Mouse (Mus musculus) liver, embryonic 14.5 days (tissue): ENCODE measurements around the gene Caps2. TPM values are rescaled to one million over a fixed set of nuclear protein-coding genes. Genes with fewer than 3 reads are reported as not detected.
"Not testable (repeated sequence)": the region's sequence is repeated elsewhere in the genome, so short reads cannot be mapped to it uniquely, and the experiment has no call there.

Source experiments
- ATAC-seq: fragments of 200-750 bp; cut with Nextera tagmentation; 2 replicates; pipeline ENCODE4 v1.8.0; 2017; ENCODE audit warnings: moderate number of reproducible peaks, mild to moderate bottlenecking, moderate library complexity; ENCODE audit not compliant: insufficient read depth
- DNase-seq, 3 experiments: peaks; one replicate each; pipeline ENCODE4 v3.0.0-alpha.2; 2012 to 2013; ENCODE audit warnings: low read depth in 3 of 3, low spot score in 3 of 3
- H3K27ac ChIP-seq: fragments of 300-500 bp; sonication (generic); 2 replicates; pipeline ENCODE4 v1.5.1; 2014; ENCODE audit warnings: moderate library complexity, mild to moderate bottlenecking, control low read depth, inconsistent platforms
- H3K27me3 ChIP-seq: fragments of 300-500 bp; sonication (generic); 2 replicates; pipeline ENCODE4 v1.6.1; 2014; ENCODE audit warnings: mild to moderate bottlenecking, low read length, moderate library complexity; ENCODE audit not compliant: control insufficient read depth, insufficient read depth
- H3K36me3 ChIP-seq: fragments of 300-500 bp; sonication (generic); replicated peaks from 2 replicates; pipeline ENCODE4 v1.6.1; 2014; ENCODE audit warnings: low read depth; ENCODE audit not compliant: control insufficient read depth, insufficient read depth
- H3K4me1 ChIP-seq, 2 experiments: fragments of 200-500 bp in 1 of 2; fragments of 300-500 bp in 1 of 2; sonication (generic) in 1 of 2; replicated peaks; 2 replicates each; pipeline ENCODE4 v1.6.1; 2012 to 2014; ENCODE audit warnings: antibody characterized with exemption in 1 of 2, inconsistent platforms in 1 of 2, low read length in 1 of 2; ENCODE audit not compliant: control insufficient read depth in 2 of 2, insufficient read depth in 2 of 2
- H3K4me2 ChIP-seq: fragments of 300-500 bp; sonication (generic); 2 replicates; pipeline ENCODE4 v1.6.1; 2014; ENCODE audit warnings: low read depth, mild to moderate bottlenecking, control low read depth, moderate library complexity
- H3K4me3 ChIP-seq, 2 experiments: fragments of 200-500 bp in 1 of 2; fragments of 300-500 bp in 1 of 2; sonication (generic) in 1 of 2; 2 replicates each; pipeline ENCODE4 v1.5.1; 2012 to 2014; ENCODE audit warnings: low read depth in 2 of 2, low read length in 2 of 2, mild to moderate bottlenecking in 2 of 2, control low read depth in 1 of 2, inconsistent platforms in 1 of 2, moderate library complexity in 1 of 2; ENCODE audit not compliant: insufficient read depth in 1 of 2
- H3K9ac ChIP-seq: fragments of 300-500 bp; sonication (generic); replicated peaks from 2 replicates; pipeline ENCODE4 v1.6.1; 2014; ENCODE audit warnings: mild to moderate bottlenecking, control low read depth, moderate library complexity
- H3K9me3 ChIP-seq: fragments of 300-500 bp; sonication (generic); 2 replicates; pipeline ENCODE4 v1.6.1; 2016; ENCODE audit warnings: low read length, mixed read lengths; ENCODE audit not compliant: control insufficient read depth
- CTCF ChIP-seq: IDR thresholded peaks from 2 replicates; pipeline ENCODE4 v1.5.1; 2016; ENCODE audit warnings: antibody characterized with exemption, low read depth, control low read depth
- EP300 ChIP-seq: IDR thresholded peaks from 2 replicates; pipeline ENCODE4 v1.6.1; 2016; ENCODE audit warnings: antibody characterized with exemption, low read depth
- WGBS: fragments of 180-500 bp; shearing (Covaris S2); extraction: QIAGEN DNeasy Blood & Tissue Kit; methylation state at CpG from one replicate; pipeline ENCODE4 v1.1.7; 2014; ENCODE audit not compliant: insufficient replicate concordance; 5-methylcytosine and 5-hydroxymethylcytosine counted together
- polyA plus RNA-seq, 2 experiments: library from polyadenylated mRNA; depleted of rRNA in 1 of 2; stranded (reverse) in 1 of 2; unstranded in 1 of 2; fragments of >200 nt; fragmentation: Nextera tagmentation in 1 of 2; extraction: Ambion mirVana in 1 of 2; gene quantifications; 2 replicates each; pipeline versions ENCODE4 v1.2.1 to v1.2.3; 2012 to 2014

Gene Caps2
- polyA plus RNA-seq, 2 experiments = not detected

DNA sequence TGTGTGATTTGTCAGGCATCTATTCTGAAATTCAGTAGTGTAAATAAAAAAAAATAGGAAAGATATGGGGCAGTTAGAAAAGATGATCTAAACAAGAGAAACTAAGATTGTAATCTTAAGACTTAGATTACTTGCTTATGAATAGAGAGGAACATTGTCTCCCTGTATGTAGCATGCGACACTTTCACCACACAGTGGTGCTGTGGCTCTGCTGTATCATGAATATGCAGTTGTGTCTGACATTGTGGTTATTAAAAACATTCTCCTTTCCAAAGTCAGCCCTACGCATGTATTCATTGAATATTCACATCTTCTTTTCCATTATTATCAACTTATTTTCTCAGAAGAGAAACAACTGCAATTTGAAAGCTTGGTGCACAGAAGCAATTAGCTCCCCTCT lies 40.0 kb downstream of the Caps2 start:
- 56% methylated on average over 2 of the region's 2 CpGs for WGBS
- H3K36me3 ChIP-seq = no peaks in the 10 kb centered on the region
- no peak overlapping the region for H3K9ac ChIP-seq
- ATAC-seq (no peak), DNase-seq (no peak)
- H3K9me3 ChIP-seq = no peaks in the 10 kb centered on the region
- TF ChIP-seq EP300 = no peak
- peak; percentile 12; the same call in 1 of the 2 replicates for TF ChIP-seq CTCF
- H3K4me3 ChIP-seq = no peak overlapping the region
- H3K27ac ChIP-seq = no peak overlapping the region
- no peaks in the 10 kb centered on the region for H3K27me3 ChIP-seq
- H3K4me2 ChIP-seq = no peak overlapping the region
- no peaks in the 10 kb centered on the region for H3K4me1 ChIP-seq

DNA sequence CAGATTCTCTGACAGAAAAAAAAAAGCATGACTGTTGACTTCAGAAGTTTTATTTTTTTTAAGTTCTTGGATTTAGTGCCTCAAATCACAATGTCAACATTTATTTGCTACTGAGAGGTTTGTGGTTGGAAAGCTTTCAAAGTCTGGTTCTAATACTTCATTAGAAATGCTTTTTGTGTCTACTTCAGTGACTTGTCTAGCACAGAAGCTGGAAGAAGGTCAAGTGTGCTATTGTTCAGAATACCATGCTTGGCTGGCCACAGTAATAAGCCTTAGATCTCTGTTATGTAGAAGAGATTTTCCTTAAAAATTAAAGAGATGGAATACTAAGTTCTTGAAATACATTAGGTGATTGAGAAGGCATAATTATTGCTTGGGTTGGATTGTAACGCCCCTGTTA lies 63.7 kb downstream of the Caps2 start:
- Histone ChIP-seq H3K27ac (no peak overlapping the region), H3K9ac (no peak overlapping the region), H3K27me3 (no peaks in the 10 kb centered on the region), H3K4me2 (no peak overlapping the region), H3K9me3 (no peaks in the 10 kb centered on the region), H3K36me3 (no peaks in the 10 kb centered on the region), H3K4me1 (no peaks in the 10 kb centered on the region), H3K4me3 (no peak overlapping the region)
- ATAC-seq (no peak), DNase-seq (no peak)
- 32% methylated on average over 1 of the region's 1 CpGs for WGBS
- TF ChIP-seq EP300 = no peak
- no peak for TF ChIP-seq CTCF

GRCm38 (mm10) chr10:112229091-112229843 lies 65.8 kb downstream of the Caps2 start:
- not testable (repeated sequence) for H3K9ac ChIP-seq, H3K4me2 ChIP-seq, H3K27ac ChIP-seq, H3K9me3 ChIP-seq, H3K4me3 ChIP-seq, H3K27me3 ChIP-seq, H3K36me3 ChIP-seq, DNase-seq, H3K4me1 ChIP-seq, ATAC-seq
- 44% methylated on average over 6 of the region's 6 CpGs for WGBS

GRCm38 (mm10) chr10:112232733-112233132 lies 69.3 kb downstream of the Caps2 start:
- not testable (repeated sequence) for DNase-seq, H3K4me1 ChIP-seq, H3K4me3 ChIP-seq, H3K9ac ChIP-seq, ATAC-seq, H3K27ac ChIP-seq, H3K27me3 ChIP-seq, H3K4me2 ChIP-seq, H3K36me3 ChIP-seq, H3K9me3 ChIP-seq
- 23% methylated on average over 1 of the region's 1 CpGs for WGBS

DNA sequence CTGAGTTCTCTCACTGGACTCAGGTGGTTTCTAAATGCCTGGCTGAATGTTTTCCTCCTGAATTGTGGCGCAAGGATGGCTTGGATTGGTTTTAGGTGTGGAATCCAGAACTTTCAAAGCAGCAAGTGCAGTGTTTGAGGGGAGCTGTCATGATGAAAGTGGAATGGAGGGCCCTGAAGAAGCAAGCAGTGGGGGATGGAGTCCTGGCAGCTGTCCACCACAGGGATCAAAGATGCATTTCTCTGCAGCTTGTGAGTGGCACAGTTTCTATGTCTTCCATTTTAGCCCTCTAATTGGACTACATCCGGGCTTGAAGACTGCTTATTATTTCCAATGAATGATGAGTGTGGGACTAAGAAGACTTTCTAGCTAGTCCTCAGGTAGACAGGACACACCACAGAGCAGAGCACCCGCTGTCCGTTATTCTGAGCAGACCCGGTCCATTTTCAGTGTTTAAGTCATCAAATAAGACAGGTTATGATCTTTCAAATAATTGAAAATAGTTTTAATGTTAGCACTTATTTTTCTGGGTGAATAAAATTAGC lies 72.0 kb downstream of the Caps2 start:
- H3K4me1 ChIP-seq, H3K9me3 ChIP-seq, H3K36me3 ChIP-seq, ATAC-seq, H3K4me3 ChIP-seq, DNase-seq, H3K4me2 ChIP-seq, H3K9ac ChIP-seq, H3K27ac ChIP-seq, H3K27me3 ChIP-seq: not testable (repeated sequence)
- 58% methylated on average over 5 of the region's 5 CpGs for WGBS
